Mouse (Mus musculus) spleen, adult 18-20 months (tissue): ENCODE data around the gene Olfr38.

Source experiments
- DNase-seq, 2 experiments: peaks; one replicate each; pipeline ENCODE4 v3.0.0; 2022; ENCODE audit warnings: mixed read lengths in 2 of 2

Gene Olfr38

GRCm38 (mm10) chr6:42756104-42756503, at the start of gene Olfr38:
TSS of gene Olfr38 (plus strand) at chr6:42756404.
- DNase-seq = no peak

GRCm38 (mm10) chr6:42709291-42710211, 46.7 kb upstream of the Olfr38 start, which contains the start of gene Tcaf1:
TSS of gene Tcaf1 (minus strand) at chr6:42710088.
- peak in 1 of 2 experiments; percentile 6 for DNase-seq

- no peak for DNase-seq
These were observed 41.5 kb upstream of the Olfr38 start for GRCm38 (mm10) chr6:42714668-42715067.

GRCm38 (mm10) chr6:42717973-42718372, 38.2 kb upstream of the Olfr38 start:
- no peak for DNase-seq

- DNase-seq = no peak
These were observed 17.1 kb upstream of the Olfr38 start, which contains the start of gene Olfr453 for GRCm38 (mm10) chr6:42739071-42739470. TSS of gene Olfr453 (plus strand) at chr6:42739371.

GRCm38 (mm10) chr6:42742303-42742702, 13.9 kb upstream of the Olfr38 start:
- DNase-seq = no peak

GRCm38 (mm10) chr6:42747846-42748245, 8.4 kb upstream of the Olfr38 start:
- no peak for DNase-seq

- no peak for DNase-seq
These were observed 20.9 kb downstream of the Olfr38 start for GRCm38 (mm10) chr6:42777066-42777465.

- no peak for DNase-seq
These were observed 28.6 kb downstream of the Olfr38 start, which contains the start of gene Olfr452 for GRCm38 (mm10) chr6:42784793-42785192. TSS of gene Olfr452 (plus strand) at chr6:42785093.

GRCm38 (mm10) chr6:42790247-42790948, 34.2 kb downstream of the Olfr38 start:
- DNase-seq = no peak

GRCm38 (mm10) chr6:42790949-42791556, 34.8 kb downstream of the Olfr38 start:
- DNase-seq = no peak

GRCm38 (mm10) chr6:42794982-42795381, 38.8 kb downstream of the Olfr38 start:
- no peak for DNase-seq

- DNase-seq = no peak
These were observed 55.4 kb downstream of the Olfr38 start, which contains the start of gene Olfr450 for GRCm38 (mm10) chr6:42811639-42812038. TSS of gene Olfr450 (plus strand) at chr6:42811939.
